Mouse (Mus musculus): ENCODE results near the gene Nrg3. TPM values are rescaled to one million over a fixed set of nuclear protein-coding genes. Genes with fewer than 3 reads are reported as not detected.

Gene Nrg3
- polyA plus RNA-seq, 1 experiment: not detected

GRCm38 (mm10) chr14:39413270-39413669 is 59.6 kb downstream of the Nrg3 start:
- no peaks in the 10 kb centered on the region for H3K27me3 ChIP-seq (ENCODE audit: control insufficient read depth)
- H3K4me3 ChIP-seq (replicated peaks): no peak overlapping the region
- H3K9me3 ChIP-seq (ENCODE audit: control insufficient read depth, low read length): no peaks in the 10 kb centered on the region
- H3K36me3 ChIP-seq (ENCODE audit: control insufficient read depth): no peaks in the 10 kb centered on the region
- H3K4me1 ChIP-seq (ENCODE audit: control insufficient read depth): no peaks in the 10 kb centered on the region
- TF ChIP-seq TAL1 (IDR thresholded peaks at IDR 0.05; ENCODE audit: low read length) (no peak), GATA1 (IDR thresholded peaks at IDR 0.05; ENCODE audit: low read length) (no peak)

GRCm38 (mm10) chr14:39386845-39387244 is 86.0 kb downstream of the Nrg3 start:
- no peaks in the 10 kb centered on the region for H3K27me3 ChIP-seq (ENCODE audit: control insufficient read depth)
- TF ChIP-seq GATA1 (IDR thresholded peaks at IDR 0.05; ENCODE audit: low read length): no peak
- no peak for TF ChIP-seq TAL1 (IDR thresholded peaks at IDR 0.05; ENCODE audit: low read length)
- no peaks in the 10 kb centered on the region for H3K36me3 ChIP-seq (ENCODE audit: control insufficient read depth)
- no peaks in the 10 kb centered on the region for H3K4me1 ChIP-seq (ENCODE audit: control insufficient read depth)
- no peaks in the 10 kb centered on the region for H3K9me3 ChIP-seq (ENCODE audit: control insufficient read depth, low read length)
- H3K4me3 ChIP-seq (replicated peaks): no peak overlapping the region

- Histone ChIP-seq H3K4me3 (replicated peaks) (no peak overlapping the region), H3K36me3 (ENCODE audit: control insufficient read depth) (no peaks in the 10 kb centered on the region), H3K9me3 (ENCODE audit: control insufficient read depth, low read length) (no peaks in the 10 kb centered on the region), H3K4me1 (ENCODE audit: control insufficient read depth) (no peaks in the 10 kb centered on the region), H3K27me3 (ENCODE audit: control insufficient read depth) (no peaks in the 10 kb centered on the region)
- TF ChIP-seq GATA1 (IDR thresholded peaks at IDR 0.05; ENCODE audit: low read length) (no peak), TAL1 (IDR thresholded peaks at IDR 0.05; ENCODE audit: low read length) (no peak)
Observed at GRCm38 (mm10) chr14:39381321-39381720, 91.6 kb downstream of the Nrg3 start.

- no peak overlapping the region for H3K4me3 ChIP-seq (replicated peaks)
- H3K36me3 ChIP-seq (ENCODE audit: control insufficient read depth): no peaks in the 10 kb centered on the region
- H3K27me3 ChIP-seq (ENCODE audit: control insufficient read depth): no peaks in the 10 kb centered on the region
- H3K4me1 ChIP-seq (ENCODE audit: control insufficient read depth): no peaks in the 10 kb centered on the region
- H3K9me3 ChIP-seq (ENCODE audit: control insufficient read depth, low read length): no peaks in the 10 kb centered on the region
- no peak for TF ChIP-seq GATA1 (IDR thresholded peaks at IDR 0.05; ENCODE audit: low read length)
- TF ChIP-seq TAL1 (IDR thresholded peaks at IDR 0.05; ENCODE audit: low read length): no peak
Observed at GRCm38 (mm10) chr14:39373220-39373619, 99.7 kb downstream of the Nrg3 start.

GRCm38 (mm10) chr14:39356251-39356650 is 116.6 kb downstream of the Nrg3 start:
- Histone ChIP-seq H3K36me3 (ENCODE audit: control insufficient read depth) (no peaks in the 10 kb centered on the region), H3K9me3 (ENCODE audit: control insufficient read depth, low read length) (no peaks in the 10 kb centered on the region), H3K4me1 (ENCODE audit: control insufficient read depth) (no peaks in the 10 kb centered on the region), H3K27me3 (ENCODE audit: control insufficient read depth) (no peaks in the 10 kb centered on the region), H3K4me3 (replicated peaks) (no peak overlapping the region)
- TF ChIP-seq TAL1 (IDR thresholded peaks at IDR 0.05; ENCODE audit: low read length) (no peak), GATA1 (IDR thresholded peaks at IDR 0.05; ENCODE audit: low read length) (no peak)

- TF ChIP-seq TAL1 (IDR thresholded peaks at IDR 0.05; ENCODE audit: low read length) (no peak), GATA1 (IDR thresholded peaks at IDR 0.05; ENCODE audit: low read length) (no peak)
Observed at GRCm38 (mm10) chr14:39351979-39352737, 120.7 kb downstream of the Nrg3 start.

GRCm38 (mm10) chr14:39317424-39318110 is 155.3 kb downstream of the Nrg3 start:
- TF ChIP-seq TAL1 (IDR thresholded peaks at IDR 0.05; ENCODE audit: low read length): no peak
- TF ChIP-seq GATA1 (IDR thresholded peaks at IDR 0.05; ENCODE audit: low read length): no peak
- Histone ChIP-seq H3K4me3 (replicated peaks) (no peak overlapping the region), H3K4me1 (ENCODE audit: control insufficient read depth) (no peaks in the 10 kb centered on the region)

More at GRCm38 (mm10) chr14:39351979-39352737, 120.7 kb downstream of the Nrg3 start:
- H3K9me3 ChIP-seq (ENCODE audit: control insufficient read depth, low read length): no peaks in the 10 kb centered on the region
- H3K4me3 ChIP-seq (replicated peaks): no peak overlapping the region
- no peaks in the 10 kb centered on the region for H3K27me3 ChIP-seq (ENCODE audit: control insufficient read depth)
- no peaks in the 10 kb centered on the region for H3K36me3 ChIP-seq (ENCODE audit: control insufficient read depth)
- no peaks in the 10 kb centered on the region for H3K4me1 ChIP-seq (ENCODE audit: control insufficient read depth)

GRCm38 (mm10) chr14:39314111-39314510 is 158.8 kb downstream of the Nrg3 start:
- Histone ChIP-seq H3K27me3 (ENCODE audit: control insufficient read depth) (no peaks in the 10 kb centered on the region), H3K9me3 (ENCODE audit: control insufficient read depth, low read length) (no peaks in the 10 kb centered on the region; the same call in 1 of the 2 replicates), H3K4me1 (ENCODE audit: control insufficient read depth) (no peaks in the 10 kb centered on the region), H3K4me3 (replicated peaks) (no peak overlapping the region), H3K36me3 (ENCODE audit: control insufficient read depth) (no peaks in the 10 kb centered on the region)
- TF ChIP-seq TAL1 (IDR thresholded peaks at IDR 0.05; ENCODE audit: low read length): no peak
- no peak for TF ChIP-seq GATA1 (IDR thresholded peaks at IDR 0.05; ENCODE audit: low read length)

More at GRCm38 (mm10) chr14:39317424-39318110, 155.3 kb downstream of the Nrg3 start:
- no peaks in the 10 kb centered on the region; the same call in 1 of the 2 replicates for H3K9me3 ChIP-seq (ENCODE audit: control insufficient read depth, low read length)
- no peaks in the 10 kb centered on the region for H3K36me3 ChIP-seq (ENCODE audit: control insufficient read depth)
- H3K27me3 ChIP-seq (ENCODE audit: control insufficient read depth): no peaks in the 10 kb centered on the region

GRCm38 (mm10) chr14:39265121-39265520 is 207.8 kb downstream of the Nrg3 start:
- Histone ChIP-seq H3K27me3 (ENCODE audit: control insufficient read depth) (no peaks in the 10 kb centered on the region), H3K4me1 (ENCODE audit: control insufficient read depth) (no peaks in the 10 kb centered on the region), H3K4me3 (replicated peaks) (no peak overlapping the region), H3K9me3 (ENCODE audit: control insufficient read depth, low read length) (no peaks in the 10 kb centered on the region), H3K36me3 (ENCODE audit: control insufficient read depth) (no peaks in the 10 kb centered on the region)
- TF ChIP-seq TAL1 (IDR thresholded peaks at IDR 0.05; ENCODE audit: low read length): no peak
- TF ChIP-seq GATA1 (IDR thresholded peaks at IDR 0.05; ENCODE audit: low read length): no peak

All from erythroblast, embryonic 14.5 days (primary cell).